Mouse (Mus musculus): ENCODE data around the gene Hopx. TPM values are rescaled to one million over a fixed set of nuclear protein-coding genes. Genes with fewer than 3 reads are reported as not detected.

Hopx gene
- polyA plus RNA-seq, 1 experiment from 2014 or later: 26.6 TPM

GRCm38 (mm10) chr5:77094510-77095491, 20.1 kb downstream of the Hopx start:
- peak; percentile 82 for ATAC-seq (ENCODE audit: low FRiP score, low TSS enrichment)
- Histone ChIP-seq H3K4me1 (replicated peaks; ENCODE audit: control insufficient read depth, insufficient read depth) (no peaks in the 10 kb centered on the region), H3K9me3 (ENCODE audit: control insufficient read depth, low read length) (no peaks in the 10 kb centered on the region), H3K36me3 (ENCODE audit: control insufficient read depth, insufficient read depth, low read length) (no peaks in the 10 kb centered on the region), H3K9ac (ENCODE audit: low read length) (peak overlapping the region; percentile 64), H3K27me3 (ENCODE audit: control insufficient read depth, insufficient read depth, low read length) (no peaks in the 10 kb centered on the region), H3K4me3 (ENCODE audit: low read depth, low read length) (peak overlapping the region; percentile 61), H3K27ac (replicated peaks) (no peak overlapping the region; the same call in 1 of the 2 replicates), H3K4me2 (replicated peaks; ENCODE audit: low read depth) (peak overlapping the region; percentile 98)
- DNase-seq (ENCODE audit: low spot score): peak; percentile 72
- TF ChIP-seq CTCF (IDR thresholded peaks at IDR 0.05; ENCODE audit: low read depth): no peak
- no peak for TF ChIP-seq EP300 (optimal IDR thresholded peaks at IDR 0.05)
- WGBS: 1% methylated on average over 61 of the region's 69 CpGs

- H3K4me1 ChIP-seq (replicated peaks; ENCODE audit: control insufficient read depth, insufficient read depth): no peaks in the 10 kb centered on the region
- TF ChIP-seq EP300 (optimal IDR thresholded peaks at IDR 0.05) (no peak), CTCF (IDR thresholded peaks at IDR 0.05; ENCODE audit: low read depth) (no peak)
- no peak overlapping the region for H3K9ac ChIP-seq (ENCODE audit: low read length)
- no peaks in the 10 kb centered on the region for H3K9me3 ChIP-seq (ENCODE audit: control insufficient read depth, low read length)
- DNase-seq (ENCODE audit: low spot score) (no peak), ATAC-seq (ENCODE audit: low FRiP score, low TSS enrichment) (0 out of 2 replicates have a peak, but pooled peaks have one; percentile 16)
- peak overlapping the region; percentile 61 for H3K4me3 ChIP-seq (ENCODE audit: low read depth, low read length)
- H3K4me2 ChIP-seq (replicated peaks; ENCODE audit: low read depth): peak overlapping the region; percentile 98
- no peaks in the 10 kb centered on the region for H3K27me3 ChIP-seq (ENCODE audit: control insufficient read depth, insufficient read depth, low read length)
- H3K36me3 ChIP-seq (ENCODE audit: control insufficient read depth, insufficient read depth, low read length): no peaks in the 10 kb centered on the region
- 45% methylated on average over 8 of the region's 8 CpGs for WGBS
- no peak overlapping the region for H3K27ac ChIP-seq (replicated peaks)
These were observed 21.0 kb downstream of the Hopx start for GRCm38 (mm10) chr5:77093961-77094360.

DNA sequence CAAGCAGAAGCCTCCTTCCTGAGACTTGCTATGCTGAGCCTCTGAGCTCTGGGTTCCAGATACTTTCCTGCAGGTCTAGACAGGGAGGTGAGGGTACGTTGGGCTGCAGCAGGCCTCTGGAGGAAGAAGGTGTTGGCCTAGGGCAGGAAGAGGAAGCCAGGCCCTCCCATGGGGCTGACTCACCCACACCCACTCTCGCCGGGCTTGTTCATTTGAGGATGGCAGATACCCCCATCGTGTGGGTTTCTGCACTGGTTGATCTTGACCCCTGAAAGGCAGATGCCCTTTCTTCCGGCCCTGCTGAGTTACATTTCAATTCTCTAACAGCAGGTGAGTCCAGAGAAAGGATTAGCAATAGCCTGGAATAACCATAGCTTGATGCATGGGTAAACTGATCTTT, 22.4 kb downstream of the Hopx start:
- ATAC-seq (ENCODE audit: low FRiP score, low TSS enrichment): no peak
- Histone ChIP-seq H3K4me1 (replicated peaks; ENCODE audit: control insufficient read depth, insufficient read depth) (no peaks in the 10 kb centered on the region), H3K36me3 (ENCODE audit: control insufficient read depth, insufficient read depth, low read length) (no peaks in the 10 kb centered on the region), H3K27ac (replicated peaks) (no peak overlapping the region), H3K4me3 (ENCODE audit: low read depth, low read length) (no peak overlapping the region), H3K9me3 (ENCODE audit: control insufficient read depth, low read length) (no peaks in the 10 kb centered on the region), H3K4me2 (replicated peaks; ENCODE audit: low read depth) (no peak overlapping the region), H3K27me3 (ENCODE audit: control insufficient read depth, insufficient read depth, low read length) (no peaks in the 10 kb centered on the region), H3K9ac (ENCODE audit: low read length) (no peak overlapping the region)
- WGBS: 61% methylated on average over 5 of the region's 5 CpGs
- no peak for DNase-seq (ENCODE audit: low spot score)
- TF ChIP-seq EP300 (optimal IDR thresholded peaks at IDR 0.05) (no peak), CTCF (IDR thresholded peaks at IDR 0.05; ENCODE audit: low read depth) (no peak)

- H3K27ac ChIP-seq (replicated peaks): no peak overlapping the region
- no peaks in the 10 kb centered on the region for H3K4me1 ChIP-seq (replicated peaks; ENCODE audit: control insufficient read depth, insufficient read depth)
- H3K36me3 ChIP-seq (ENCODE audit: control insufficient read depth, insufficient read depth, low read length): no peaks in the 10 kb centered on the region
- H3K4me3 ChIP-seq (ENCODE audit: low read depth, low read length): no peak overlapping the region
- TF ChIP-seq CTCF (IDR thresholded peaks at IDR 0.05; ENCODE audit: low read depth) (no peak), EP300 (optimal IDR thresholded peaks at IDR 0.05) (no peak)
- WGBS: 80% methylated on average over 3 of the region's 3 CpGs
- H3K4me2 ChIP-seq (replicated peaks; ENCODE audit: low read depth): no peak overlapping the region
- no peaks in the 10 kb centered on the region for H3K9me3 ChIP-seq (ENCODE audit: control insufficient read depth, low read length)
- DNase-seq (ENCODE audit: low spot score) (no peak), ATAC-seq (ENCODE audit: low FRiP score, low TSS enrichment) (no peak)
- H3K9ac ChIP-seq (ENCODE audit: low read length): no peak overlapping the region
- no peaks in the 10 kb centered on the region for H3K27me3 ChIP-seq (ENCODE audit: control insufficient read depth, insufficient read depth, low read length)
These were observed 23.0 kb downstream of the Hopx start for GRCm38 (mm10) chr5:77091923-77092322.

GRCm38 (mm10) chr5:77090521-77091096, 24.3 kb downstream of the Hopx start:
- no peak overlapping the region for H3K4me2 ChIP-seq (replicated peaks; ENCODE audit: low read depth)
- no peak overlapping the region for H3K4me3 ChIP-seq (ENCODE audit: low read depth, low read length)
- no peaks in the 10 kb centered on the region for H3K27me3 ChIP-seq (ENCODE audit: control insufficient read depth, insufficient read depth, low read length)
- no peak for TF ChIP-seq CTCF (IDR thresholded peaks at IDR 0.05; ENCODE audit: low read depth)
- no peak for TF ChIP-seq EP300 (optimal IDR thresholded peaks at IDR 0.05)
- H3K9ac ChIP-seq (ENCODE audit: low read length): no peak overlapping the region
- ATAC-seq (ENCODE audit: low FRiP score, low TSS enrichment): no peak
- no peak for DNase-seq (ENCODE audit: low spot score)
- H3K4me1 ChIP-seq (replicated peaks; ENCODE audit: control insufficient read depth, insufficient read depth): no peaks in the 10 kb centered on the region
- H3K36me3 ChIP-seq (ENCODE audit: control insufficient read depth, insufficient read depth, low read length): no peaks in the 10 kb centered on the region
- no peaks in the 10 kb centered on the region for H3K9me3 ChIP-seq (ENCODE audit: control insufficient read depth, low read length)
- 56% methylated on average over 5 of the region's 5 CpGs for WGBS
- no peak overlapping the region for H3K27ac ChIP-seq (replicated peaks)

DNA sequence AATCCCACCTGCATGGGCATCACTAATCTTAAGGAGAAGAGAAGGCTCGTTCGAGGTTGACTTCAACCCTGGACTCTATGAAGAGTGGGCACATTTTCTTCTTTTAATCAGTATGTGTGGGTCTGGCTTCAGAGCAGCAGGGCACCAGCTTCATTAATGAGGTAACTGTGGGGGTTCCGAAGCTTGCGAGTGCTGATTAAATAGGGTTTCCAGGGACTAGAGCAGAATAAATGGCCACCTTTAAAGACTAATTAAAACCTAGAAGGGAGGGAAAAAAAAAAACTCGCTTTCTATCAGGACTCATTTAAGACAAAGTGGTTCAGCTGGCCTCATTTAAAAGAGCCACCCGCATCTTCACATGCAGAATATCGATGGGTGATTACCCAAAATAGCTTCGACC, 25.0 kb downstream of the Hopx start:
- Histone ChIP-seq H3K9me3 (ENCODE audit: control insufficient read depth, low read length) (no peaks in the 10 kb centered on the region), H3K4me3 (ENCODE audit: low read depth, low read length) (no peak overlapping the region), H3K36me3 (ENCODE audit: control insufficient read depth, insufficient read depth, low read length) (no peaks in the 10 kb centered on the region), H3K4me1 (replicated peaks; ENCODE audit: control insufficient read depth, insufficient read depth) (no peaks in the 10 kb centered on the region), H3K27me3 (ENCODE audit: control insufficient read depth, insufficient read depth, low read length) (no peaks in the 10 kb centered on the region), H3K4me2 (replicated peaks; ENCODE audit: low read depth) (no peak overlapping the region), H3K9ac (ENCODE audit: low read length) (no peak overlapping the region), H3K27ac (replicated peaks) (no peak overlapping the region)
- WGBS: 86% methylated on average over 8 of the region's 8 CpGs
- ATAC-seq (ENCODE audit: low FRiP score, low TSS enrichment) (no peak), DNase-seq (ENCODE audit: low spot score) (no peak)
- TF ChIP-seq CTCF (IDR thresholded peaks at IDR 0.05; ENCODE audit: low read depth) (no peak), EP300 (optimal IDR thresholded peaks at IDR 0.05) (no peak)

Data from stomach, postnatal 0 days (tissue).